Mouse (Mus musculus) heart, postnatal 0 days (tissue): Measurements from ENCODE around the gene Shroom1. TPM values are rescaled to one million over a fixed set of nuclear protein-coding genes. Genes with fewer than 3 reads are reported as not detected.

Experiments
- ATAC-seq: fragments of 200-750 bp; cut with Nextera tagmentation; 2 replicates; pipeline ENCODE4 v1.8.0; 2017; ENCODE audit warnings: low read depth, moderate number of reproducible peaks, moderate library complexity; ENCODE audit not compliant: insufficient read depth
- DNase-seq: peaks from one replicate; pipeline ENCODE4 v3.0.0-alpha.2; 2016; ENCODE audit warnings: low spot score
- H3K27ac ChIP-seq: fragments of 300-500 bp; sonication (generic); 2 replicates; pipeline ENCODE4 v1.5.1; 2014; ENCODE audit warnings: low read depth, mild to moderate bottlenecking
- H3K27me3 ChIP-seq: fragments of 300-500 bp; sonication (generic); 2 replicates; pipeline ENCODE4 v1.6.1; 2014; ENCODE audit warnings: low read length, mixed read lengths; ENCODE audit not compliant: control insufficient read depth, insufficient read depth
- H3K36me3 ChIP-seq: fragments of 300-500 bp; sonication (generic); replicated peaks from 2 replicates; pipeline ENCODE4 v1.6.1; 2014; ENCODE audit warnings: low read length, mixed read lengths; ENCODE audit not compliant: control insufficient read depth, insufficient read depth
- H3K4me1 ChIP-seq: fragments of 300-500 bp; sonication (generic); 2 replicates; pipeline ENCODE4 v1.6.1; 2014; ENCODE audit warnings: antibody characterized with exemption; ENCODE audit not compliant: control insufficient read depth, insufficient read depth
- H3K4me2 ChIP-seq: fragments of 300-500 bp; sonication (generic); 2 replicates; pipeline ENCODE4 v1.6.1; 2014; ENCODE audit warnings: low read depth, mild to moderate bottlenecking, low read length, moderate library complexity
- H3K4me3 ChIP-seq: fragments of 300-500 bp; sonication (generic); 2 replicates; pipeline ENCODE4 v1.5.1; 2014; ENCODE audit warnings: low read depth, low read length
- H3K9ac ChIP-seq: fragments of 300-500 bp; sonication (generic); replicated peaks from 2 replicates; pipeline ENCODE4 v1.6.1; 2014; ENCODE audit warnings: low read depth, low read length, mixed read lengths
- H3K9me3 ChIP-seq: fragments of 300-500 bp; sonication (generic); replicated peaks from 2 replicates; pipeline ENCODE4 v1.6.1; 2016; ENCODE audit warnings: low read length; ENCODE audit not compliant: control insufficient read depth
- CTCF ChIP-seq: IDR thresholded peaks from 2 replicates; pipeline ENCODE4 v1.5.1; 2016; ENCODE audit warnings: antibody characterized with exemption, control low read depth, low read depth
- EP300 ChIP-seq: IDR thresholded peaks from 2 replicates; pipeline ENCODE4 v1.6.1; 2016; ENCODE audit warnings: antibody characterized with exemption, low read depth
- WGBS: fragments of 180-500 bp; shearing (Covaris S2); extraction: QIAGEN DNeasy Blood & Tissue Kit; methylation state at CpG from one replicate; pipeline ENCODE4 v1.1.7; 2014; 5-methylcytosine and 5-hydroxymethylcytosine counted together
- polyA plus RNA-seq: library from polyadenylated mRNA; unstranded; fragments of >200 nt; fragmentation: Nextera tagmentation; extraction: Ambion mirVana; gene quantifications from 2 replicates; pipeline ENCODE4 v1.2.1, GENCODE M21; 2015
- total RNA-seq: library from RNA; depleted of rRNA; stranded (reverse); fragments of >200 nt; gene quantifications from 2 replicates; pipeline ENCODE4 v1.2.3, GENCODE M21; 2014; ENCODE audit warnings: low replicate concordance; rRNA removed

Shroom1 gene
- 1.4 and 2.9 TPM in 2 replicates for total RNA-seq
- polyA plus RNA-seq = 0.40 and 0.41 TPM in 2 replicates

DNA sequence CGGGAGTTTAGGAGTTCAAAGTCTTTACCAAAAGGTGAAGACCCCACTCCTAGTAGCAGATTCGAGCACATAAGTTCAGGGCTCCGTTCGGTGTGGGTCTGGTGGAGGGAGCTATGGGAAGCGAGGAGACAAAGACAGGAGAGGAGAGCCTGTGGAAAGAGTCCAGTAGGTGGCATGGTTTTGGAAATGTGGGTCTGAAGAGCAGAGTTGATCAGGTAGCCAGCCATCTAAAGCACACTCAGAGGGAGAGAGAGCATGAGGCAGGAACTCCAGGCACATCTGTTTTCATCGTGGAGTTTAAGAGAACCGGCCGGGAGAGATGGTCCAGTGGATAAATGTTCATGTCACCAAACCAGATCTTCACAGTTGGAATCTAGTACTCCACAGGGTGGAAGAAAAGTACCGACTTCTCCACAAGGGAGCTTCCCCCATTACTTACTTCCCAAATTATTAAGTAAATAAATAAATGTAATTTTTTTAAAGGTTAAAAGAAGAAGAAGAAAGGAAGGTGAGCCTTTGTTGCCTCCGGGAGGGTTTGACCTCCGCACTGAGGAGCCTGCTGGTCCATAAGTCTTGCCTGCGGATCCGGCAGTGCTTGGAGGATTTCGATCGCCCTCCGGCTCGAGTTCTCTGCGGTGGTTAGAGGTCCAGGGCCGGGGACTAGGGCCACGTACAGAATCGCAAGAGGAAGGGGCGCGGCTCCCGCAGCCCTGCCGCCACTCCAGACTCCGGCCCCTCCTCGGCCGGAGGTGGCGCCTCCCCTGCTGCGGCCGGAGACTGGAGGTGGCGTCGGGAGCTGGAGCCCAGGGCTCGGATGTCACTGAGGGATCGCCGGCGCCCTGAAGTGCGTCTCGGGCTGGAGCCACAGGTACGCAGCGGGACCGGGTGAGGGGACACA is at the start of gene Shroom1, which contains the start of gene Gm10447:
Gene Shroom1 (plus strand): TSS at position 732 of the 898 bp plus-strand sequence.
Gene Gm10447 (minus strand): TSS at position 637 of the 898 bp plus-strand sequence.
- Histone ChIP-seq H3K4me2 (peak within 1 kb of the TSS; percentile 92), H3K4me3 (peak within 1 kb of the TSS; percentile 60), H3K9me3 (no peaks in the 10 kb centered on the region), H3K27ac (no peak within 1 kb of the TSS), H3K27me3 (peaks cover 5% of the 10 kb centered on the region; the same call in 1 of the 2 replicates), H3K36me3 (no peaks in the 10 kb centered on the region), H3K4me1 (no peaks in the 10 kb centered on the region), H3K9ac (peak within 1 kb of the TSS; percentile 27)
- 3% methylated on average over 42 of the region's 42 CpGs for WGBS
- DNase-seq = peak; percentile 59
- peak; percentile 84 for ATAC-seq
- TF ChIP-seq CTCF (peak; percentile 39), EP300 (no peak)

DNA sequence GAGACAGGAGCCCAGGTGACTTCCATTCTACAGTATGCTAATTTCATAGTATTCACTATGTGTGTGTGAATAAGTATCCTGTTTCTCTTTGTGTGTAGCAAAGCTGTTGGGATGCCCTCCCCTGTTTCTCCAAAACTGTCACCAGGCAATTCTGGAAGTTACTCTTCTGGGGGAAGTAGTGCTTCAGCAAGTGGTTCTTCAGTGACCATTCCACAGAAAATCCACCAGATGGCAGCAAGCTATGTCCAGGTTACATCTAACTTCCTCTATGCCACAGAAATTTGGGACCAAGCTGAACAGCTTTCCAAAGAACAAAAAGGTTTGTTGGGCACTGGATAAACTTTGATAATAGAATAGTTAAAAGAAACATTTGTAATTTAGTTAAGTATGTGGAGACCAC is 45.3 kb upstream of the Shroom1 start:
- TF ChIP-seq EP300 (no peak), CTCF (peak; percentile 62)
- no peaks in the 10 kb centered on the region for H3K27me3 ChIP-seq

DNA sequence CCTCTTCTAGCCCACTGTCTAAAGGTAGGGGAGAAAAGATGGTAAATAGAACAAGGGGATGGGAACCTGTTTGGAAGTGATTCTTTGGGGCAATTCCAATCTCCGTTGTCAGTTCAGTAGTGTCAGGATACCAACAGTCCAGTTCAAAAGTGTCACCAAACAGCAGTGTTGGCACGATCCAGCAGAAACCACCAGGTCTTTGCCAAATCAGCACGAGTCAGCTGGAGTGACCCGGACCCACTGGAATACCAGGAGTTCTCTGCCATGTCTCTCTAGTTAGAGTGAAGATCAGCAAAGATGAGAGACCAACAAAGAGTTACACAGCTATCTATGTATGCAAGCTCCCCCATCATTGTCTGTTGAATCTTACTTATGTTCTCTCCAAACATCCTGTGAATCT is 43.1 kb upstream of the Shroom1 start:
- H3K9ac ChIP-seq = no peak overlapping the region
- no peaks in the 10 kb centered on the region for H3K4me1 ChIP-seq
- peaks cover 93% of the 10 kb centered on the region for H3K36me3 ChIP-seq
- TF ChIP-seq CTCF (no peak), EP300 (no peak)
- no peak overlapping the region for H3K4me3 ChIP-seq
- ATAC-seq (no peak), DNase-seq (no peak)
- no peak overlapping the region for H3K4me2 ChIP-seq
- 80% methylated on average over 4 of the region's 4 CpGs for WGBS
- no peaks in the 10 kb centered on the region for H3K9me3 ChIP-seq
- H3K27me3 ChIP-seq = no peaks in the 10 kb centered on the region
- no peak overlapping the region for H3K27ac ChIP-seq

More for the DNA sequence above, 45.3 kb upstream of the Shroom1 start:
- no peak for ATAC-seq
- Histone ChIP-seq H3K9me3 (no peaks in the 10 kb centered on the region), H3K9ac (no peak overlapping the region), H3K4me3 (no peak overlapping the region), H3K4me1 (no peaks in the 10 kb centered on the region), H3K36me3 (peaks cover 92% of the 10 kb centered on the region), H3K4me2 (no peak overlapping the region), H3K27ac (no peak overlapping the region)
- DNase-seq = peak; percentile 24

GRCm38 (mm10) chr11:53418048-53418447 is 39.0 kb upstream of the Shroom1 start:
- no peak for ATAC-seq
- no peaks in the 10 kb centered on the region for H3K27me3 ChIP-seq
- no peak overlapping the region for H3K27ac ChIP-seq
- no peak overlapping the region for H3K9ac ChIP-seq
- no peaks in the 10 kb centered on the region for H3K9me3 ChIP-seq
- no peak for DNase-seq
- no peak overlapping the region for H3K4me3 ChIP-seq
- peaks cover 75% of the 10 kb centered on the region for H3K36me3 ChIP-seq
- TF ChIP-seq CTCF (no peak), EP300 (no peak)
- H3K4me2 ChIP-seq = no peak overlapping the region
- H3K4me1 ChIP-seq = no peaks in the 10 kb centered on the region

DNA sequence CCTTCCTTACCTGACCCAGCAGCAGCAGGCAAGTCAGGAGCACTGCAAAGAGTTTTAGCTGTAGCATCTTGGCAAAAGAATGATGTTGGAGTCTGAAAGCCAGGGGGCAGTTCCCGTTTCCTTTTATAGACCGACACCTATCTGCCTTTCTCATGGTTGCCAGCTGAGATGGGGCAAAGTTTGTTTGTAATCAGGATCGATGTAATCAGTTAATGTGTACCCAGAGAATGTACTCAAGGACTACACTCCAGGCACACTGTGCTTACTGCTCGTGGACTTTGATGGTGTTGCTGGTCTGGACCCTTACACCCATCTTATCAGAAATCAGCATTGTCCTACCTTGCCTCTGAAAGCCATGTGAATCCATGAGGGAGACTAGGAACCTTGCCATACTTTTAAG is 34.0 kb upstream of the Shroom1 start, which contains the start of gene Leap2:
Gene Leap2 (minus strand): TSS at position 135 of the 400 bp plus-strand sequence.
- H3K9me3 ChIP-seq = no peaks in the 10 kb centered on the region
- no peak for DNase-seq
- 48% methylated on average over 4 of the region's 4 CpGs for WGBS
- no peaks in the 10 kb centered on the region for H3K4me1 ChIP-seq
- ATAC-seq = no peak
- H3K27ac ChIP-seq = no peak within 1 kb of the TSS
- no peaks in the 10 kb centered on the region for H3K27me3 ChIP-seq
- no peak within 1 kb of the TSS for H3K9ac ChIP-seq
- no peak within 1 kb of the TSS for H3K4me3 ChIP-seq
- H3K36me3 ChIP-seq = peaks cover 29% of the 10 kb centered on the region
- no peak for TF ChIP-seq EP300
- no peak for TF ChIP-seq CTCF
- no peak within 1 kb of the TSS for H3K4me2 ChIP-seq
